Mouse (Mus musculus): ENCODE measurements around the gene Gm12185.
"Not testable (repeated sequence)": the region's sequence is repeated elsewhere in the genome, so short reads cannot be mapped to it uniquely, and the experiment has no call there.

Gene Gm12185

DNA sequence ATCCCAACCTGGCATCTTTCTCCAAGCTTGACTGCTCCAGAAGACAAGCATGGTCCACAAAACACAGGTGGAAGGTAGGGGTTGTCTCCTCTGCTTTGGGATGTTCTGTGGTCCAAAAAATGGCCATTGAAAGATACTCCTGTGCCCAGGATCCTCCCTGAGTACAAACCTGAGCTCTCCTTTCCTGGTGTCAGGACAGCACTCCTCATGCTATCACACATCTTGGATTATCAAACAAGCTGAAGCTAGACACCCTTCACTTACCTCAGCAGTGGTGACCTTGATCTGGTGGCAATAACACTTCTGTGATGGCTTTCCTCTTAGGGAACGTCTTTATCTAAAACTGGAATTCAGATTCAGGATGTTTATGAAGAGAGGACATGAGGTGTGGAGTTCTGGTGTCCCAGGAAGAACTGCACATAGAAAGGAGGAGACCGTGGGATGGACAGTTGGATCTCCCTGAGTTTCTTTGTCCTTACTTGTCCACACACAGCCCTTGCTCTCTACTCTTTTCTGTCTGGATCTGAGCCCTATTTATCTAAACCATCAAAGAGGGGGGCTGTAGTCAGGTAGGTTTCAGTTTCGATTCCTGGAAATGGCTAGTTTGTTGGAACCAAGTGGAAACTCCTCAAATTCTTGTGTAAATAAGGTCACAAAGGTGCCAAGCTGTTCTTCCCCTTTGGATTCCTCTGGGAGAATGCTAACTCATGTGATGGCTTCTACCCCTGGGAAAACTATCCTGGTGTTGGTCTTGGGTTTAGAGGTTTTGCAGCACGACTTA is at the start of gene Gm12185:
Gm12185 (minus strand) TSS at position 487 of the 781 bp plus-strand sequence.
- not testable (repeated sequence) for DNase-seq

DNA sequence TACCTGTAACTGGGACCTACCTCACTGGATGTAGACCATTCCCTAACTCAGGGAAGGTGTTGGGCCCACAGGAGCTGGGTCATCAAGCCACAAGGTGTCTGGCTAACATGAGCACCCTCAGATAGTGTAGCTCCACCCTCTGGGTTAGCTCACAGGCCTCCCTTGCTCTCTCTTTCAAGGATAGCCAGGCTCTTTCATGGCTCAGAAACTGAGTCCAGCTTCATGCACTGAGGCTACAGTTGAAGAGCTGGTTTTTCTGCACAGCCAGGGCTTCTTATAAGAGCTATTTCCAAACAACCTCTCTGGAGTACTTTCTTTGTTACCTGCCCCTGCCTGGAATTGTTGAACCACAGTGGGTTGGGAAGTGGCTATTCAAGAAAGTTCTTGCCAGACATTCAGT is 20.0 kb upstream of the Gm12185 start:
- not testable (repeated sequence) for DNase-seq

DNA sequence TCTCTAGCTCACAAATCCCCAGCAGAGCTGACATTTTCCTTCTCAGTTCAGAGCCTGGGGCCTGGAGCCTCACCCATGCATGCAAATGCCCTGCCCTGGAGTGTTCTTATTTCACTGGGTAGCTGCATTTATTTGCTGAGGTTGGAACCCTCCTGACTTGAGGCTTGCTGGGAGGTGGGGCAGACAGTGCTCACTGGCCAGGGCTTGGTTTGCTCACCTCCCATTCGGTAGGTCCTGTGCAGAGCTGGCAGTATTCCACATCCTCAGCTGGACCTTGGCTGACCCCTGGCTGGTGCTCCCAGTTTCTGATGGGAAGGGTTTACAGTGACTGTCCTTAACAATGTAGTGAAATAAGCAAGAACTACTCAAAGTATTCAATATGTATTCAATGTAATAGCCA is 14.8 kb upstream of the Gm12185 start:
- DNase-seq = not testable (repeated sequence)

DNA sequence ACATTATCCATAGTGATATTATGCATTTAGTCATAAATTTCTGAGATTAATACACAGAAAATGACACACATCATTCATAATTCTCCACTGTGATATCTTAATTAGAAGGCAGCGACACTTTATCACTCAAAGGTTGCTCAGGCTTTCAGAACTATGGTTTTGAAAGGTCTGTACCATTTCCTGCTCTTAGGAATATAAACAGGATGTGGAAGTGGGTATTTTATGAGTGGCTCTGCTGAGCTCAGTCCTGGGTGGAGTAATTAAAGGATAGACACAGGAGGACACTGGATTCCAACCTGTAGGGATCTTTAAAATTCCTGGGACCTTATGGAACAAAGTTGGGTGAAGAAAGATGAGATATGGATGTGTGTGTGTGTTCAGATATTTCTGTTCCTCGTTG is 14.3 kb upstream of the Gm12185 start:
- DNase-seq = not testable (repeated sequence)

DNA sequence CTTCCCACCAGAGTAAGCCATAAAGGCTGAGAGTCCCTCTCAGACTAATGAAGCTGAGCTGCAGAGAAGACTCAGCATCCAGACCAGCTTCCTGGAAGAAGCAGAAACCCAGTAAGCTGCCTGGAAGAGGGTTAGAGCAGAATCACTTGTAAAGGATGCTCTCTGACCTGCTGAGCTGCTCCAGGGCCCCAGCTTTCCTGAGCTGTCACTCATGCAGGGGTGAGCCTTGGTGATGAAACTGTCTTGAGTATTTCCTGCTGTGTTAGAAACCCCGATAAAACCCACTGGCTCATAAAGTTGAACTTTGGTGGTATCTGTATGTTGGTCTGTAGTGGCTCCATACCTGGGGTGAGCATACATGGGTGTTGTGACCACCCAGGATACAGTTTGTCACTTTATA is 8.4 kb upstream of the Gm12185 start:
- not testable (repeated sequence) for DNase-seq

DNA sequence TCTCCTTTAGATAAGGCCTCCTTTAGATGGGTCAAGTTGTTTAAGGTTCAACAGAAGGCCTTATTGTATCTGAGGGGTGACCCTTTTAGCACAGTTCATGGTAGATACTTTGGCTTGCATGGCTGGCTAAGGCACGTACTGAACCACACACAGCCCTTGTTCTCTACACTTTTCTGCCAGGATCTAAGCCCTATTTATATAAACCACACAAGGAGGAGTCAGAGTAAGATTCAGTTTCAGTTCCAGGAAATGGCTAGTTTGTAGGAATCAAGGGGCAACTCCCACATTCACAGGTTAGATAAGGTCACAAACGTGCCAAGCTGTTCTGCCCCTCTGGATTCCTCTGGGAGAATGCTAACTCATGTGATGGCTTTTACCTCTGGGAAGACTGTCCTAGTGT is 2.0 kb upstream of the Gm12185 start, which contains the start of gene Tgtp1:
Tgtp1 (minus strand) TSS at position 155 of the 400 bp plus-strand sequence.
- DNase-seq = not testable (repeated sequence)

DNA sequence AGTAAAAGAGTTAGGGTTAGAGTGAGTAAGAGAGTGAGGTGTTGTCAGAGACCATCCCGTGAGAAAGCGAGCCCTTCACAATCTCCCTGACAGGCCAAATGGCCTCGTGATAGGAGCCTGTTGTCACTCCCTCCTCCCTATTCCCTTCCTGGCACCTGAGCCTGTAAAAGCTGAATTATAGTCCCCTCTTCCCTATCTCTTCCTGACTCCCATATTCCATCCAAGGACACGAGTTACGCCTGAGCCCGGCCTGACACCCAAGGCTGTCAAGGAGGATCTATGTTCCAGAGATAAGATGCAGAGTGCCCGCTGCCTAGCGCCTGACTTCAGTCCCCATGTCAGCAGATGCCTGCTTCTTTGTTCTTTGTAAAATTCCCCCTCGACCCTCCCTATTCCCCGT is 1.3 kb upstream of the Gm12185 start:
- DNase-seq = not testable (repeated sequence)

DNA sequence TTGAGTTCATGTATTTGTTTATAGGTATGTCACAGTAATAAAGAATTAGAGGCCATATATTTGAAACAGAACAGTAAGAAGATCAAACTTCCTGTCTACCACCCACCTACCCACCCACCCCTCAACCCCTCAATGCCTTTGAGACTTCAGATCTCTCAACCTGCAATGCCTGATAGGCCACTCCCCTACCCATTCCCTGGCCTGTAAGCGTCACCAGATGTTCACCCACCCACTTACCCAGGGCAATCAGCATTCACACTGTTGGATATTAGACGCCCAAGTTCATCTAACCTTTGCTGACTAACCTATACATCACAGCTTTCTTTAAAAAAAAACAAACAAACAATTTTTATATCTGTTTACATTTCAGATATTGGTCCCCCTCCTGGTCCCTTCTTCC is 2.0 kb downstream of the Gm12185 start:
- DNase-seq = not testable (repeated sequence)

DNA sequence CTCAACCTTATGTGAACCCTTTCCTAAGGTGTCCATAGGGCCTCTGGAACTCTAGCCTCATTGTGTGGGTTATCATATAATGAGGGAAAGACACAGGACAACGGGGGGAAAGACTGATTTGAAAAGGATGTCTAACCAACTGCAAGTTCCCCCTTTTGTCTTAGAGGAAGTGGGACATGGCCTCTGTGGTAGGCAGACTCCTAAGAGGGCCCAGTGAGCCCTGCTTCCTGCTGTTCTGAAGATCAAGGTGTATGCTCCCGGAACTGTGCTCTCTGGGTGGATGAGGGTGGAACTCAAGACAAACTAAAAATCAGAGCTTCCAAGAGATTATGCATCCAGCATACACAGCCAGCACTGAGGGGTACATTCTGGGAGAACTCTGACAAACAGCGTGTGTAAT is 3.8 kb downstream of the Gm12185 start:
- DNase-seq = not testable (repeated sequence)

DNA sequence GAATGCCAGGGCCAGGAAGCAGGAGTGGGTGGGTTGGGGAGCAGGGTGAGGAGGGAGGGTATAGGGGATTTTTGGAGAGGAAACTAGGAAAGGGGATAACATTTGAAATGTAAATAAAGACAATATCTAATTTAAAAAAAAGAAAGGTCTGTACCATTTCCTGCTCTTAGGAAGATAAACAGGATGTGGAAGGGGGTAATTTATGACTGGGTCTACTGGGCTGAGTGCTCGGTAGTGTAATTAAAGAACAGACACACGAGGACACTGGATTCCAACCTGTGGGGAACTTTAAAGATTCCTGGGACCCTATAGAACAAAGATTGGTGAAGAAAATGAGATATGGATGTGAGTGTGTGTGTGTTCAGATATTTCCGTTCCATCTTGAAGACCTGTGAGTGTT is 9.2 kb downstream of the Gm12185 start:
- DNase-seq = not testable (repeated sequence)

DNA sequence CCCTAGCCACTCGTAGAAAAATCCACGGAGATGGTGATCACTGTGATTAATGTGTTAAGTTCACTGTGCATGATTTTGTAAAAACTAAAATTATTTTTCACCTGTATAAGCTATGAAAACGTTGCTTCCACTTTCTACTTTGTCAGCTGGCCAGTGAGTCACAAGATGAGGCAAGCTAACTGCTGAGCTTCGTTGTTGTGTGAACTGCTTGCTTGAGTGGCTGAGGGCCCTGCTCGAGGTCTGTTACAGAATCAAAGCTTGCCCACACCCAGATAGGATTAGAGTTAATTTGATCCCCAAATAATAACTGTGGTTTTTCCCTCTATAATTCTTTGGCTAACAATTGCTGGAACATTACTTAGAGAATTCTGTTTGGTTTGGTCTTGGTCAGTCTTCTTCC is 12.0 kb downstream of the Gm12185 start:
- DNase-seq = not testable (repeated sequence)

DNA sequence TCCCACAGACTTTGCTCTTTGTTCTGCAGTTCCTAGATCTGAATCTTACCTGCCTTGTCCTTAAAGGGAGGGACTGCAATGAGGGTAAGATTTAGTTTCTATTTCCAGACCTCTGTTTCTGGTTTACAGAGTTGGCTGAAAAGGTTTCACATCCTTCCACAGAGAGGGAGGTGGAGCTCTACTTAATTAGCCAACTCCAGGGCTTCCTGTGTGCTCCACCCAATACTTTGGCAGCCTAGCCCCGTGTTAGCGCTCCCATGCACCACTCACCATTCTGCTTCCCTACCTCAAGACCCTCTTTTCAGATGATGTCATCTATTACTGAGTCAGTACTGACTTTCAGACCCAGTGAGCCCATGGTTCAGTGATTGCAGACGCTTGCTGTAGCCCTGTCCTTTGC is 12.8 kb downstream of the Gm12185 start, which contains the start of gene 9930111J21Rik1:
9930111J21Rik1 (minus strand) TSS at position 148 of the 400 bp plus-strand sequence.
- not testable (repeated sequence) for DNase-seq

DNA sequence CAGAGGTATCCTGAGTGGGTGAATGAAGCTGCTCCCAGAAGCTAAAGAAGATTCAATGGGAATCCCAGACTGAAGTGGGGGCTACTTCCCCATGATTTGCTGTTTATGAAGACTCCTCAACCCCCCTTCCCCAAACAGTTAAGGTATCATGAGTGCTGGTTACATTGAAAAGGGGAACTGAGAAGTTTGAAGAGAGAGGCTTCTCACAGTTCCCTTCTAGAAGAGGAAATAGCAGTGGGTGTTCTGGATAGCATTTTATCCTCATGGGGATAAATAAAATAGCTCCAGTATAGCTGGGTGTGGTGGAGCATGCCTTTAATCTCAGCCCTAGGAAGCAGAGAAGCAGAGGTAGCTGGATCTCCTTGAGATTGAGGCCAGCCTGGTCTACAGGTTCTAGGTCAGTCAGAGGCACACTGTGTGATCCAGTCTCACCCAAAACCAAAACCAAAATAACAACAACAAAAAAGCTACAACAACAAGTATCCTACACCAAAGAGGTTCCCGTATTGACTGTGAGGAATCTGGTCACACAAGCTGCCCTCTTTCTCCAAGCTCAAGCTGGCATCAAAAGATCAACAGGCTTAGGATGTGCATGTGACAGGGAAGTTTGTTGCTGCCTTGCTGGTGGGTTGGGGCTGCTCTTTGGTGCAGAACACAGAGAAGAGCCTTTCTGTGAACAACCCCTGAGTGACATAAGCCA is 13.6 kb downstream of the Gm12185 start, which contains the start of gene Olfr56:
Olfr56 (plus strand) TSS at position 650 of the 700 bp plus-strand sequence.
- not testable (repeated sequence) for DNase-seq

DNA sequence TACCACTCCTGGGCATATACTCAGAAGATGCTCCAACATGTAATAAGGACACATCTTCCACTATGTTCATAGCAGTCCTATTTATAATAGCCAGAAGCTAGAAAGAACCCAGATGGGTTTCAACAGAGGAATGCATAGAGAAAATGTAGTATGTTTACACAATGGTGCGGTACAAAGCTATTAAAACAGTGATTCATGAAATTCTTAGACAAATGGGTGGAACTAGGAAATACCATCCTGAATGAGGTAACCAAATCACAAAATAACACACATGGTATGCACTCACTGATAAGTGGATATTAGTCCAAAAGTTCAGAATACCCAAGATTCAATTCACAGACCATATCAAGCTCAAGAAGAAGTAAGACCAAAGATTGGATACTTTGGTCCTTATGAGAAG is 17.3 kb downstream of the Gm12185 start:
- DNase-seq = not testable (repeated sequence)

DNA sequence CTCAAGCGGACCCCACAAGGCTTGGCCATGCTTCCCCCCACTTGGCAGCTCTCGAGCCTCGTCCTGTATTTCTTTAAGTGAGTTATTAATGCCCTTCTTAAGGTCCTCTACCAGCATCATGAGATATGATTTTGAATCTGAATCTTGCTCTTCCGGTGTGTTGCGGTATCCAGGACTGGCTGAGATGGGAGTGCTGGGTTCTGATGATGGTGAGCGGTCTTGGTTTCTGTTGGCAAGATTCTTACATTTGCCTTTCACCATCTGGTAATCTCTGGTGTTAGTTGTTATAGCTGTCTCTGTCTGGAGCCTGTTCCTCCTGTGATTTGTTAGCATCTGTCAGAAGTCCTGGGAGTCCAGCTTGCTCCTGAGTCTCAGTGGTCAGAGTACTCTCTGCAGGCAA is 45.9 kb downstream of the Gm12185 start, which contains the start of gene Psme2b:
Psme2b (minus strand) TSS at position 101 of the 400 bp plus-strand sequence.
- DNase-seq = not testable (repeated sequence)

DNA sequence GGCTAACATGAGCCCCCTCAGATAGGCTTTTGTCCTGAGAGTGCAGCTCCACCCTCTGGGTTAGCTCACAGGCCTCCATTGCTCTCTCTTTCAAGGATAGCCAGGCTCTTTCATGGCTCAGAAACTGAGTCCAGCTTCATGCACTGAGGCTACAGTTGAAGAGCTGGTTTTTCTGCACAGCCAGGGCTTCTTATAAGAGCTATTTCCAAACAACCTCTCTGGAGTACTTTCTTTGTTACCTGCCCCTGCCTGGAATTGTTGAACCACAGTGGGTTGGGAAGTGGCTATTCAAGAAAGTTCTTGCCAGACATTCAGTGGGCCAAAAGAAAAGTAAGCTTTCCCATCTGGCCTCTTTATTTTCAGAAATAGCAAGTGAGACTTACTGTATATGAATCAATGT is 52.7 kb downstream of the Gm12185 start:
- not testable (repeated sequence) for DNase-seq

DNA sequence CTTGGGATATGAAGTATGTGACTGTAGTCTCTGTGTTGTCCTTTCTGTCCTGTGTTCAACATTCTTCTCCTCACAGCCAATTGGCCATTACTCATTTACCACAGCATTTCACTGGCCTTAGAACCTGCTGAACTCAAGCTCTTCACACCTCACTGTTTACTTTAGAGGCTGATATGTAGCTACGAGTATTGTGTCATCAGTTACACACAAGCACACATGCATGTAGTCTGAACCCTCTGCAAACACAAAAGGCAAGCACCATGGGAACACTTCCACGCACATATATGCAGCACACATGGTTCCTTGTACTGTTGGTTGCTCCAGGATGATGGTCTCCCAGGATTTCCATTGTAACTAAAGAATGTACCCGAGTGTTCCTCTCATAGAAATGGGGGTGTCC is 56.7 kb downstream of the Gm12185 start:
- DNase-seq = not testable (repeated sequence)

DNA sequence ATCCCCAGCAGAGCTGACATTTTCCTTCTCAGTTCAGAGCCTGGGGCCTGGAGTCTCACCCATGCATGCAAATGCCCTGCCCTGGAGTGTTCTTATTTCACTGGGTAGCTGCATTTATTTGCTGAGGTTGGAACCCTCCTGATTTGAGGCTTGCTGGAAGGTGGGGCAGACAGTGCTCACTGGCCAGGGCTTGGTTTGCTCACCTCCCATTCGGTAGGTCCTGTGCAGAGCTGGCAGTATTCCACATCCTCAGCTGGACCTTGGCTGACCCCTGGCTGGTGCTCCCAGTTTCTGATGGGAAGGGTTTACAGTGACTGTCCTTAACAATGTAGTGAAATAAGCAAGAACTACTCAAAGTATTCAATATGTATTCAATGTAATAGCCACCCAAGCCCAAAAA is 58.1 kb downstream of the Gm12185 start:
- DNase-seq = not testable (repeated sequence)

DNA sequence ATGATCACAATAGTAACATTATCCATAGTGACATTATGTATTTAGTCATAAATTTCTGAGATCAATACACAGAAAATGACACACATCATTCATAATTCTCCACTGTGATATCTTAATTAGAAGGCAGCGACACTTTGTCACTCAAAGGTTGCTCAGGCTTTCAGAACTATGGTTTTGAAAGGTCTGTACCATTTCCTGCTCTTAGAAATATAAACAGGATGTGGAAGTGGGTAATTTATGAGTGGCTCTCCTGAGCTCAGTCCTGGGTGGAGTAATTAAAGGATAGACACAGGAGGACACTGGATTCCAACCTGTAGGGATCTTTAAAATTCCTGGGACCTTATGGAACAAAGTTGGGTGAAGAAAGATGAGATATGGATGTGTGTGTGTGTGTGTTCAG is 58.6 kb downstream of the Gm12185 start:
- not testable (repeated sequence) for DNase-seq

DNA sequence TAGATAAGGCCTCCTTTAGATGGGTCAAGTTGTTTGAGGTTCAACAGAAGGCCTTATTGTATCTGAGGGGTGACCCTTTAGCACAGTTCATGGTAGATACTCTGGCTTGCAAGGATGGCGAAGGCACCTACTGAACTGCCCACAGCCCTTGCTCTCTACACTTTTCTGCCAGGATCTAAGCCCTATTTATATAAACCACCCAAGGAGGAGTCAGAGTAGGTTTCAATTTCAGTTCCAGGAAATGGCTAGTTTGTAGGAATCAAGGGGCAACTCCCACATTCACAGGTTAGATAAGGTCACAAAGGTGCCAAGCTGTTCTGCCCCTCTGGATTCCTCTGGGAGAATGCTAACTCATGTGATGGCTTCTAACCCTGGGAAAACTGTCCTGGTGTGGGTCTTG is 64.0 kb downstream of the Gm12185 start:
- not testable (repeated sequence) for DNase-seq

DNA sequence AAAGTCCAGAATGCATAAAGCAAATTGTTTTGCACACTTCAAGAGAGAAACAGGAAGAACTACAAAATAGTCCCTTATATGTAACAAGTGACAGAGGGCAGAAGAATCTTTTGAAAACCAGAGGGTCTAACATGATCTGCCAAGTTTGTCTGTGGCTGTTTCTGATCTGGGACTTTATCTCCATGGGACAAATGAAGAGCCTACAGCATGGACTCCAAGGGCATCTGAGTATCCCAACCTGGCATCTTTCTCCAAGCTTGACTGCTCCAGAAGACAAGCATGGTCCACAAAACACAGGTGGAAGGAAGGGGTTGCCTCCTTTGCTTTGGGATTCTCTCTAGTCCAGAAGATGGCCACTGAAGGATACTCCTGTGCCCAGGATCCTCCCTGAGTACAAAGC is 65.6 kb downstream of the Gm12185 start:
- DNase-seq = not testable (repeated sequence)

DNA sequence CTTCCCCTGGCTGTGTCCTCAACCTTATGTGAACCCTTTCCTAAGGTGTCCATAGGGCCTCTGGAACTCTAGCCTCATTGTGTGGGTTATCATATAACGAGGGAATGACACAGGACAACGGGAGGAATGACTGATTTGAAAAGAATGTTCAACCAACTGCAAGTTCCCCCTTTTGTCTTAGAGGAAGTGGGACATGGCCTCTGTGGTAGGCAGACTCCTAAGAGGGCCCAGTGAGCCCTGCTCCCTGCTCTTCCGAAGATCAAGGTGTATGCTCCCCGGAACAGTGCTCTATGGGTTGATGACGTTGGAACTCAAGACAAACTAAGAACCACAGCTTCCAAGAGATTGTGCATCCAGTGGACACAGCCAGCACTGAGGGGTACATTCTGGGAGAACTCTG is 68.2 kb downstream of the Gm12185 start:
- not testable (repeated sequence) for DNase-seq

DNA sequence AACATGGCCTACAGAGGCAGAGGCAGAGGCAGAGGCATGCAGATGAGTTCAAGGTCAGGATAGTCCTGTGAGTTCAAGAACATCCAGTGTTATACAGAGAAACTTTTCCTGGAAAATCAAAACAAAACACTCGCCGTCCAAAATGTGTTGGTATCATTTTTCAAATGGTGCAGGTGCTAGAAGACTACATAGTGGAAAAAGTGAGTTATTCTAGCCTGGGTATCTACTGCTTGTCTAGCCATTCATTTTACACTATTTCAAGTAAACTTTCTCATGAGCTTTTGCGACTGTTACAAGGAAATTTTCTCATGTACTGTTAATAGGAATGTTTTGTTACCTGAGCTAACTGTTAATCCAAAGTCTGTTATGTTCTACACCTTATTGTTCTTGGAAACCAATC is 73.6 kb downstream of the Gm12185 start:
- DNase-seq = no peak

DNA sequence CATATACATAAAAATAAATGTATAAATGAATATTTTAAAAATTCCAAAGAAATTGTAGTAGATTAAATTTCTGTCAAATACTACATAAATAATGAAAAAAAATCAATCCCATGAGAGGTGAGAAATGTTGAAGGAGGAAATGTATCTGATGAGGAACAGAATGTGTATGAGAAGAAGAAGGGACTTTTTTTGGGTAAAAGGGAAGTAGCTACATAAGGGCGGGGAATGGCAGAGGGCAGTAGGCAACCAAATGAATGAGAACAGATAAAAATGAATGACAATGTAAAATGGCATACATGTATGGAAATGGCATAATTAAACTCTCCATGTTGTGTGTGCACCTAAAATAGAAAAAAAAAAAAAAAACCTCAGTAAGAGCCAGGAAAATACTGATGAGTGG is 78.4 kb downstream of the Gm12185 start:
- DNase-seq = no peak
